Mouse (Mus musculus) B cell, adult 2 months (primary cell): ENCODE measurements around the gene A130010J15Rik.
A peak's percentile ranks its signal among the peaks of the same experiment; 100 is the strongest.

Source experiments
- DNase-seq, 2 experiments: peaks; one replicate each; pipeline ENCODE4 v3.0.0; 2022

A130010J15Rik gene

GRCm38 (mm10) chr1:193156316-193157110 lies 11.3 kb upstream of the A130010J15Rik start:
- no peak for DNase-seq

- DNase-seq, result no peak
These were observed 10.7 kb upstream of the A130010J15Rik start for GRCm38 (mm10) chr1:193157111-193157492.

- no peak for DNase-seq
These were observed 8.7 kb upstream of the A130010J15Rik start for GRCm38 (mm10) chr1:193159163-193159562.

- DNase-seq, result no peak
These were observed 8.2 kb upstream of the A130010J15Rik start for GRCm38 (mm10) chr1:193159613-193160012.

- peak; percentile 65 to 67 for DNase-seq
These were observed 7.4 kb upstream of the A130010J15Rik start for GRCm38 (mm10) chr1:193160317-193161032.

- DNase-seq, result no peak
These were observed 1.4 kb downstream of the A130010J15Rik start for GRCm38 (mm10) chr1:193169228-193169627.

GRCm38 (mm10) chr1:193169856-193170255 lies 2.0 kb downstream of the A130010J15Rik start:
- DNase-seq, result peak in 1 of 2 experiments; percentile 44

- peak; percentile 98 for DNase-seq
These were observed 5.4 kb downstream of the A130010J15Rik start for GRCm38 (mm10) chr1:193172991-193173809.

- DNase-seq, result no peak
These were observed 5.9 kb downstream of the A130010J15Rik start for GRCm38 (mm10) chr1:193173810-193174129.

GRCm38 (mm10) chr1:193174143-193174733 lies 6.4 kb downstream of the A130010J15Rik start:
- no peak for DNase-seq

- DNase-seq, result peak; percentile 21 to 33
These were observed 13.3 kb downstream of the A130010J15Rik start for GRCm38 (mm10) chr1:193181104-193181503.

GRCm38 (mm10) chr1:193188257-193188656 lies 20.4 kb downstream of the A130010J15Rik start:
- DNase-seq, result no peak

GRCm38 (mm10) chr1:193189151-193189621 lies 21.3 kb downstream of the A130010J15Rik start:
- DNase-seq, result peak; percentile 59

- DNase-seq, result no peak
These were observed 21.9 kb downstream of the A130010J15Rik start for GRCm38 (mm10) chr1:193189771-193190170.

GRCm38 (mm10) chr1:193191675-193192283 lies 23.9 kb downstream of the A130010J15Rik start:
- peak in 1 of 2 experiments; percentile 26 for DNase-seq

GRCm38 (mm10) chr1:193194416-193195140 lies 26.7 kb downstream of the A130010J15Rik start:
- DNase-seq, result no peak

GRCm38 (mm10) chr1:193195169-193195810 lies 27.4 kb downstream of the A130010J15Rik start:
- no peak for DNase-seq

- DNase-seq, result no peak
These were observed 29.8 kb downstream of the A130010J15Rik start for GRCm38 (mm10) chr1:193197494-193198205.

- no peak for DNase-seq
These were observed 30.5 kb downstream of the A130010J15Rik start for GRCm38 (mm10) chr1:193198312-193198711.
